In the genomic region with DNA sequence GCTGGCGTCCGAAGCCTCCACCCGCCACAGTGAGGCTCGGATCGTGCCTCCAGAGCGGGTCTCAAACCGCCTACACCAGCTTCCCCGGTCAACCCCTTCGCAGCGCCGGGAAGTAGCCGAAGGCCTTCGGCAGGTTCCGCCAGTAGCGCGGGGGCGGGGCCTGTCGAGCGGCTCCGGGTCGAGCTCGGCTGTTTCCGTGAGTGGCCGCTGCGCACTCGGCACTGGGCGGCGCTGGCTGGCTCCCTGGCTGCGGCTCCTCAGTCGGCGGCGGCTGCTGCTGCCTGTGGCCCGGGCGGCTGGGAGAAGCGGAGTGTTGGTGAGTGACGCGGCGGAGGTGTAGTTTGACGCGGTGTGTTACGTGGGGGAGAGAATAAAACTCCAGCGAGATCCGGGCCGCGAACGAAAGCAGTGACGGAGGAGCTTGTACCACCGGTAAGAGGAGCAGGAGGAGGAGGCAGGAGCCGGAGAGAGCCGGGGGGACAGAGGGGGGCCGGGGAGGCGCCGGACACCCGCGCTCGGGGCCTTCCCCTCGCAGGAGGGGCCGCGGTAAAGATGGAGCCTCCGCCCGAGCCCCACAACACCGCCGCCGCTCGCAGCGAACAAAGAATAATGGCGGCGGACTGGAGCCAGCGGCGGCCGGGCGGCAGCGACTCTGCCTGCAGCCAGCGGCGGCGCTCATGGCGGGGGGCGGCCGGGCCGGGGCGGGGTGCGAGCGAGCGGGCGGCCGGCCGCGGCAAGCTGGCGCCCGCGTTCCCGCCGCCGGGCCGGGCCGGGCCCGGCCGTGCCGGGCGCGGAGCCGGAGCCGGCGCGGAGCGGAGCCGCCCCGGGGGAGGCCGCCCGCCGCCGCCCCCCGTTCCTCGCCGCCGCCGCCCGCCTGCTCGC, we compare ENCODE assay signal across 8 mouse cellular contexts. TPM values are rescaled to one million over a fixed set of nuclear protein-coding genes. Genes with fewer than 3 reads are reported as not detected.
DNase-seq lines count a peak whose midpoint lies in the region; ATAC-seq and TF ChIP-seq lines count a peak whose summit lies in the region.

A gene (plus strand): TSS at position 57 of the 882 bp plus-strand sequence.

- DNase-seq in c-Kit-positive CD71-positive TER-119-positive erythroid progenitor cells, embryonic 14.5 days (ENCODE audit: low spot score): peak; percentile 95
- DNase-seq in heart, postnatal 0 days (ENCODE audit: low spot score): peak; percentile 99
- peak; percentile 99 for DNase-seq in kidney, postnatal 4 days

- peak; percentile 97 for ATAC-seq in forebrain, embryonic 12.5 days (ENCODE audit: low FRiP score)
- peak; percentile 95 for ATAC-seq in heart, postnatal 0 days (ENCODE audit: insufficient read depth, low read depth)
- ATAC-seq in liver, embryonic 16.5 days (ENCODE audit: low read depth): peak; percentile 93
- peak; percentile 97 for ATAC-seq in neural tube, embryonic 13.5 days (ENCODE audit: low read depth)

- H3K4me2 ChIP-seq in forebrain, embryonic 12.5 days: peak within 1 kb of the TSS; percentile 84
- peak within 1 kb of the TSS; percentile 87 for H3K4me2 ChIP-seq in heart, postnatal 0 days (ENCODE audit: low read depth, low read length)
- peak within 1 kb of the TSS; percentile 93 for H3K4me2 ChIP-seq in liver, embryonic 16.5 days (ENCODE audit: low read depth, low read length)
- H3K4me2 ChIP-seq in neural tube, embryonic 13.5 days: peak within 1 kb of the TSS; percentile 89

- WGBS in forebrain, embryonic 12.5 days: under 1% methylated on average over 92 of the region's 119 CpGs
- 1% methylated on average over 62 of the region's 119 CpGs for WGBS in heart, postnatal 0 days
- WGBS in liver, embryonic 16.5 days (ENCODE audit: insufficient replicate concordance): under 1% methylated on average over 106 of the region's 119 CpGs
- under 1% methylated on average over 84 of the region's 119 CpGs for WGBS in neural tube, embryonic 13.5 days

- no peaks in the 10 kb centered on the region for H3K27me3 ChIP-seq in E14TG2a.4 (ENCODE audit: insufficient read depth, low read length)
- no peaks in the 10 kb centered on the region for H3K27me3 ChIP-seq in forebrain, embryonic 12.5 days
- no peaks in the 10 kb centered on the region for H3K27me3 ChIP-seq in heart, postnatal 0 days (ENCODE audit: control insufficient read depth, insufficient read depth, low read length)
- no peaks in the 10 kb centered on the region for H3K27me3 ChIP-seq in liver, embryonic 16.5 days (ENCODE audit: control insufficient read depth, insufficient read depth, low read depth, low read length)
- no peaks in the 10 kb centered on the region; the same call in 1 of the 2 replicates for H3K27me3 ChIP-seq in neural tube, embryonic 13.5 days
- H3K27me3 ChIP-seq in testis, adult 2 months (ENCODE audit: control insufficient read depth, insufficient read depth, low read length): no peaks in the 10 kb centered on the region

- no peaks in the 10 kb centered on the region for H3K9me3 ChIP-seq in E14TG2a.4 (ENCODE audit: low read length)
- H3K9me3 ChIP-seq in forebrain, embryonic 12.5 days: no peaks in the 10 kb centered on the region
- no peaks in the 10 kb centered on the region for H3K9me3 ChIP-seq in heart, postnatal 0 days (replicated peaks; ENCODE audit: control insufficient read depth, low read length)
- H3K9me3 ChIP-seq in liver, embryonic 16.5 days (replicated peaks; ENCODE audit: control insufficient read depth, low read length): no peaks in the 10 kb centered on the region
- no peaks in the 10 kb centered on the region for H3K9me3 ChIP-seq in neural tube, embryonic 13.5 days

- H3K27ac ChIP-seq in forebrain, embryonic 12.5 days: peak within 1 kb of the TSS; percentile 100
- H3K27ac ChIP-seq in heart, postnatal 0 days (ENCODE audit: low read depth): peak within 1 kb of the TSS; percentile 100
- peak within 1 kb of the TSS; percentile 98 for H3K27ac ChIP-seq in liver, embryonic 16.5 days (ENCODE audit: low read length)
- H3K27ac ChIP-seq in neural tube, embryonic 13.5 days (replicated peaks): peak within 1 kb of the TSS; percentile 100
- peak within 1 kb of the TSS; percentile 95 for H3K27ac ChIP-seq in testis, adult 2 months (ENCODE audit: control insufficient read depth, insufficient read depth, low read depth, low read length)

- peak; percentile 40; the same call in 1 of the 2 replicates for TF ChIP-seq EP300 in heart, postnatal 0 days (IDR thresholded peaks at IDR 0.05; ENCODE audit: low read depth)

- H3K9ac ChIP-seq in forebrain, embryonic 12.5 days: peak within 1 kb of the TSS; percentile 97
- peak within 1 kb of the TSS; percentile 100 for H3K9ac ChIP-seq in heart, postnatal 0 days (replicated peaks; ENCODE audit: low read depth, low read length)
- H3K9ac ChIP-seq in liver, embryonic 16.5 days (ENCODE audit: low read depth, low read length): peak within 1 kb of the TSS; percentile 98
- peak within 1 kb of the TSS; percentile 98 for H3K9ac ChIP-seq in neural tube, embryonic 13.5 days

- H3K4me3 ChIP-seq in E14TG2a.4 (replicated peaks; ENCODE audit: low read length): peak within 1 kb of the TSS; percentile 92
- H3K4me3 ChIP-seq in forebrain, embryonic 12.5 days (replicated peaks): peak within 1 kb of the TSS; percentile 90
- peak within 1 kb of the TSS; percentile 98 for H3K4me3 ChIP-seq in heart, postnatal 0 days (ENCODE audit: low read depth, low read length)
- peak within 1 kb of the TSS; percentile 94 for H3K4me3 ChIP-seq in liver, embryonic 16.5 days (ENCODE audit: low read depth, low read length)
- H3K4me3 ChIP-seq in neural tube, embryonic 13.5 days: peak within 1 kb of the TSS; percentile 98
- H3K4me3 ChIP-seq in testis, adult 2 months (ENCODE audit: control insufficient read depth, low read depth, low read length): peak within 1 kb of the TSS; percentile 83

- no peak for TF ChIP-seq CTCF in E14TG2a.4 (conservative IDR thresholded peaks at IDR 0.05; ENCODE audit: low read length)
- TF ChIP-seq CTCF in heart, postnatal 0 days (IDR thresholded peaks at IDR 0.05; ENCODE audit: low read depth): 0 out of 2 replicates have a peak, but pooled peaks have one; percentile 5
- TF ChIP-seq CTCF in testis, adult 2 months (IDR thresholded peaks at IDR 0.05; ENCODE audit: control insufficient read depth, insufficient read depth, insufficient replicate concordance, low read depth, low read length): no peak

- no peaks in the 10 kb centered on the region for H3K36me3 ChIP-seq in E14TG2a.4 (ENCODE audit: insufficient read depth, low read length)
- H3K36me3 ChIP-seq in forebrain, embryonic 12.5 days (replicated peaks): no peaks in the 10 kb centered on the region
- no peaks in the 10 kb centered on the region for H3K36me3 ChIP-seq in heart, postnatal 0 days (replicated peaks; ENCODE audit: control insufficient read depth, insufficient read depth, low read length)
- H3K36me3 ChIP-seq in liver, embryonic 16.5 days (ENCODE audit: control insufficient read depth, insufficient read depth): peaks cover 3% of the 10 kb centered on the region
- no peaks in the 10 kb centered on the region for H3K36me3 ChIP-seq in neural tube, embryonic 13.5 days
- H3K36me3 ChIP-seq in testis, adult 2 months (ENCODE audit: control insufficient read depth, insufficient read depth, low read length): no peaks in the 10 kb centered on the region

- peaks cover 26% of the 10 kb centered on the region for H3K4me1 ChIP-seq in E14TG2a.4 (replicated peaks; ENCODE audit: low read depth, low read length)
- peaks cover 32% of the 10 kb centered on the region for H3K4me1 ChIP-seq in forebrain, embryonic 12.5 days
- peaks cover 30% of the 10 kb centered on the region for H3K4me1 ChIP-seq in heart, postnatal 0 days (ENCODE audit: control insufficient read depth, insufficient read depth)
- peaks cover 18% of the 10 kb centered on the region for H3K4me1 ChIP-seq in liver, embryonic 16.5 days (ENCODE audit: control insufficient read depth, low read depth, low read length)
- H3K4me1 ChIP-seq in neural tube, embryonic 13.5 days (replicated peaks): peaks cover 40% of the 10 kb centered on the region
- H3K4me1 ChIP-seq in testis, adult 2 months (ENCODE audit: control insufficient read depth, insufficient read depth, low read length): peaks cover 4% of the 10 kb centered on the region

- peak; percentile 82; the same call in 1 of the 2 replicates for TF ChIP-seq POLR2A in testis, adult 2 months (IDR thresholded peaks at IDR 0.05; ENCODE audit: control insufficient read depth, low read depth, low read length)

RNA-seq across cellular contexts. Expression of the gene that starts here (rescaled TPM):
- 66.1 and 75.4 TPM in 2 replicates for polyA plus RNA-seq in forebrain, embryonic 12.5 days (2016; fragmentation: Nextera tagmentation; extraction: Ambion mirVana)
- 27.8 and 37.4 TPM in 2 replicates for total RNA-seq in heart, postnatal 0 days (2014; rRNA removed; ENCODE audit: low replicate concordance)
- polyA plus RNA-seq in heart, postnatal 0 days (2015; fragmentation: Nextera tagmentation; extraction: Ambion mirVana): 9.9 and 11.2 TPM in 2 replicates
- polyA plus RNA-seq in liver, embryonic 16.5 days (2015; fragmentation: Nextera tagmentation; extraction: Ambion mirVana): 10.9 and 11.7 TPM in 2 replicates
- polyA plus RNA-seq in neural tube, embryonic 13.5 days (2015; fragmentation: Nextera tagmentation; extraction: Ambion mirVana): 32.0 and 39.2 TPM in 2 replicates
- polyA plus RNA-seq in testis, adult 2 months (2012; rRNA removed): 8.2 and 9.3 TPM in 2 replicates

Comparison
In these comparisons a context has a peak if more than half of its experiments do, and no peak if none do; other contexts are left out.
1. Peak in every context shown above with its lines: DNase-seq, ATAC-seq, H3K4me3 ChIP-seq and H3K27ac ChIP-seq.